Mouse (Mus musculus): ENCODE data around the gene Gopc. TPM values are rescaled to one million over a fixed set of nuclear protein-coding genes. Genes with fewer than 3 reads are reported as not detected.

The Gopc gene
- 28.1 and 29.6 TPM in 2 replicates for polyA plus RNA-seq (2015; fragmentation: Nextera tagmentation; extraction: Ambion mirVana)

DNA sequence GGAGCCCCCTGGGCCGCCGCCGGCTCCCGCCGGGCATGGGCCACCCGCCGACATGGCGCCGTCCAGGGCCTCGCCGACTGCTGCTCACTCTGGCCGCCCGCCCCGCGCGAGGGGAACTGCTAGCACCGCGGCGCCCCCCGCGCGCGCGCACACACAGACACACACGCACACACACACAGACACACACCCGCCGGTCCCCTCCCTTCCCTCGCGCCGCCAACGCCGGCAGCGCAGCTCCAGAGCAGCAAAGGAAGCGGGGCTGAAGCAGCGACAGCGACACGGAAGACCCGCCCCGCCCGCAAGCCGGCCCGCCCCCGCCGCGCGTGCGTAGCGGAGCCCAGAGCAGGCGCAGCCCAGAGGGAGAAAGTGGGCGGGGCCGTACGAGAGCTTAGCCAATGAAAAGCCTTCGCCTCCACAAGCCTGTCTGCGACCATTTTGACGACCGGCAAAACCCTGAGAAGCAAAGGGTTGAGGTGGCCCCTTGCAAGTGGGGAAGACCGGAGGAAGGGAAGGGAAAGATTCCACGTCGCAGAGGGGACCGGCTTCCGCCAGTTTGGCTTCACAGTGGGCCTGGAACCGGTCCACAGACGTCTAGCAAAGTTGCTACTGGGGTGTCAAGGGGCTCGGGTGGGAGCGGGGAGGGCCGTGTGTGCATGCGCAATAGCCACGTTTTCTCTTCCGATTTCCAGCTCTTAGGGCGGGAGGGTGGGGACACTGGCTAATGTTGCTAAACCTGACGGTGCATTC is at the start of gene Gopc:
TSS of gene Gopc (minus strand) at position 280 of the 747 bp plus-strand sequence.
- H3K4me1 ChIP-seq (ENCODE audit: control insufficient read depth, insufficient read depth, low read depth, low read length): peaks cover 7% of the 10 kb centered on the region
- 0% methylated on average over 48 of the region's 71 CpGs for WGBS
- H3K4me3 ChIP-seq (ENCODE audit: low read length): peak within 1 kb of the TSS; percentile 92
- H3K9me3 ChIP-seq (ENCODE audit: control insufficient read depth, low read length): no peaks in the 10 kb centered on the region
- H3K9ac ChIP-seq (ENCODE audit: low read depth, low read length): peak within 1 kb of the TSS; percentile 97
- H3K4me2 ChIP-seq (ENCODE audit: low read length): peak within 1 kb of the TSS; percentile 76
- H3K27me3 ChIP-seq (replicated peaks; ENCODE audit: control insufficient read depth, insufficient read depth, low read length): no peaks in the 10 kb centered on the region
- peak; percentile 98 for ATAC-seq
- peak within 1 kb of the TSS; percentile 98 for H3K27ac ChIP-seq (ENCODE audit: low read depth, low read length)
- H3K36me3 ChIP-seq (ENCODE audit: control insufficient read depth, insufficient read depth, low read length): no peaks in the 10 kb centered on the region

DNA sequence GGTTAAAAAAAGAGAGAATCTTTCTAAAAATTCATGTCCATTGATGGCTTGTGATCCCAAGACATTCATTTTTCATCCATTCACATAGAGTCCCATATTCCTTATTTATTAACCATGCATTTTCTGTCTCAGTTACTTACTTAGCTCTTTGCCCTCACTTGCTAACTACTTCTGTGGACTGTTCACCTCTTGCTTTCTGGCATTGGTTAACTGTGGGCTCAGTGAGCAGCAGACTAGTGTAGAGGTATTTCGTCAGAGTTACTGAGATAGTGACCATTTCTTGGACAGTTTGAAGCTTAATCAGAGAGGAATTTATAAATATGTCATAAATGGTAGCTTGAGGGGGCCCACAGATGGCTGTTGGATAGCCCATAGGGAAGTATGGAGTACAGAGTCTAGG is 49.0 kb upstream of the Gopc start:
- peaks cover 16% of the 10 kb centered on the region for H3K36me3 ChIP-seq (ENCODE audit: control insufficient read depth, insufficient read depth, low read length)
- no peak for ATAC-seq

DNA sequence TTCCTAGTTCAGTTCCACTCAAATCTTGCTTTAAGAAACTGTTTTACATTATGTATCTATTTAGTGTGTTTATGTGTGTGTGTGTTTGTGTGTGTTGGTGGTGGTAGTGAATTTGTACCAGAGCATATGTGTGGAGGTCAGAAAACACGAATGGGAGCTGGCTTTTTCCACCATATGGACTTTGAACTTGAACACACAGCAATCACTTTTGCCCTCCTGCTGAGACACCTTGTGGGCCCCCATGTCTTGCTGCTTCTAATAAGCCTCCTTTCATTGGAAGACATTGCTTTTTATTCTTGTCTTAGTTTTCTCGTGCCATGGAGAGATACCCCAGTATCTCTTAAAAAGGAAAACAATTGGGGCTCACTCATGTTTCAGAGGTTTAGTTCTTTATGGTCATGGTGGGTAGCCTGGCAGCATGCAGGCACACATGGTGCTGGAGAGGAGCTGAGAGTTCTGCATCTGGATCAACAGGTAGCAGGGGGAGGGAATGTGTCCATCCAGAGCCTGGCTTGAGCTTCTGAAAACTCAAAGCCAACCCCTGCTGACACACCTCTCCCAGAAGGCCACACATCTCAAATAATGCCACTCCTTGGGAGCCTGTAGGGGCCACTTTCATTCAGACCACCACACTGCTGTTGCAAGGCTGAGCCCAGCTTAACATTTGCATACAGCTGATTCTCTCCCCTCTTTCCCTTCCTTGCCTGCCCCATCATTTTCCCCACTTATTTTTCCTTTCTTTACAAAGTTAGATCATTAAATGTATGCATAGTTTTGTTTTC is 45.9 kb upstream of the Gopc start:
- WGBS: 40% methylated on average over 2 of the region's 2 CpGs
- no peaks in the 10 kb centered on the region for H3K9me3 ChIP-seq (ENCODE audit: control insufficient read depth, low read length)
- H3K27ac ChIP-seq (ENCODE audit: low read depth, low read length): no peak overlapping the region
- H3K9ac ChIP-seq (ENCODE audit: low read depth, low read length): no peak overlapping the region
- no peak for ATAC-seq
- no peak overlapping the region for H3K4me2 ChIP-seq (ENCODE audit: low read length)
- no peaks in the 10 kb centered on the region; the same call in 1 of the 2 replicates for H3K4me1 ChIP-seq (ENCODE audit: control insufficient read depth, insufficient read depth, low read depth, low read length)
- H3K36me3 ChIP-seq (ENCODE audit: control insufficient read depth, insufficient read depth, low read length): peaks cover 11% of the 10 kb centered on the region; the same call in 1 of the 2 replicates
- no peaks in the 10 kb centered on the region for H3K27me3 ChIP-seq (replicated peaks; ENCODE audit: control insufficient read depth, insufficient read depth, low read length)
- no peak overlapping the region for H3K4me3 ChIP-seq (ENCODE audit: low read length)

More for the DNA sequence above, 49.0 kb upstream of the Gopc start:
- Histone ChIP-seq H3K27me3 (replicated peaks; ENCODE audit: control insufficient read depth, insufficient read depth, low read length) (no peaks in the 10 kb centered on the region), H3K4me3 (ENCODE audit: low read length) (no peak overlapping the region), H3K4me1 (ENCODE audit: control insufficient read depth, insufficient read depth, low read depth, low read length) (no peaks in the 10 kb centered on the region), H3K4me2 (ENCODE audit: low read length) (no peak overlapping the region), H3K9me3 (ENCODE audit: control insufficient read depth, low read length) (no peaks in the 10 kb centered on the region), H3K27ac (ENCODE audit: low read depth, low read length) (no peak overlapping the region), H3K9ac (ENCODE audit: low read depth, low read length) (no peak overlapping the region)
- WGBS: 98% methylated on average over 1 of the region's 1 CpGs

DNA sequence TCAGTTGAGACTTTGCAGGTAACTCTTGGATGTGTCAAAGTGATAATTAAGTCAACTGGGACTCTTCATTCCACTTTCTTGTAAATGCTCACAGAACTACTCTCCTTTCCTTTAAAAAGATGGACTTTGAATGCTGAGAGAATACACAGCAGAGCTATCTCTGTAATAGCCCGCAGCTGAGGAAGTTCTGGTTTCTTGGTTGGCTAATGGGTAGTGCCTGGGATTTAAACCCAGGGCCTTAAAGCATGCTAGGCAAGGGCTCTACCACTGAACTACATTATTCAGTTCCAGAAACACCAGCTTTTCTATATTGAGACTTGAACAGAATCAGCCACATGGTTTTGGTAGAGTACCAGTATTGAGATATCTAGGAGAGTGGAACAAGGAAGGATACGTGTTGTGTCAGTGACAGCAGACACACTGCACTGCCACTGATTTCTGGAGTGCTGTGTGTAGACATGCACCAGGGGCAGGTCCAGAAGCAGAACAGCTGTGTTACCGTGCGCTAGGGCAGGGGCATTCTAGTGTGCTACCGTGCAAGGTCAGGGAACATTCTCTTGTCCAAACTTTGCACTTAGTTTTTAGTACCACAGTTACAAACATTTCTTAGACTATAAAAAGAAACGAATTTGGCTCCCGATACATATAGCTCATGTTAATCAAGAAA is 44.5 kb upstream of the Gopc start:
- Histone ChIP-seq H3K27ac (ENCODE audit: low read depth, low read length) (no peak overlapping the region), H3K27me3 (replicated peaks; ENCODE audit: control insufficient read depth, insufficient read depth, low read length) (no peaks in the 10 kb centered on the region), H3K9me3 (ENCODE audit: control insufficient read depth, low read length) (no peaks in the 10 kb centered on the region), H3K36me3 (ENCODE audit: control insufficient read depth, insufficient read depth, low read length) (0 out of 2 replicates have a peak, but pooled peaks cover 6% of the 10 kb centered on the region), H3K9ac (ENCODE audit: low read depth, low read length) (no peak overlapping the region), H3K4me3 (ENCODE audit: low read length) (no peak overlapping the region), H3K4me2 (ENCODE audit: low read length) (no peak overlapping the region), H3K4me1 (ENCODE audit: control insufficient read depth, insufficient read depth, low read depth, low read length) (peaks cover 2% of the 10 kb centered on the region; the same call in 1 of the 2 replicates)
- ATAC-seq: no peak
- WGBS: 87% methylated on average over 7 of the region's 7 CpGs

DNA sequence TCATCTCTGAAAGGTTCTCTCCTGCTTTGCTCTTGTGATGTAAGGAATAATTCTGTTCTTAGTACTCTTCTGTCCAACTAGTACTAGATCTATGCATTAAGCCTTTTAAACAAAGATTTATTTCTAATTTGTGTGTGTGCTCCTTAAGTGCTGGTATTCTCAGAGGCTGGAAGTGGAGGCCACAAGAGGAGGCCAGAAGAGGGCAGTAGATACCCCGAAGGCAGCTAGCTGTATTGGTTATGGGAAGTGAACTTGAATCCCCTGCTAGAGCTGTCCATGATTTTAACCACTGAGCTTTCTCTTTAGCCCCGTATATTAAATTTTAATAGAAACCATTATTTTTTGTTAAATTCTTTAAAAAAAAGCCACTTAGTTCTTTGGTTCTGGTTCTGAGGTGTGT is 41.2 kb upstream of the Gopc start:
- Histone ChIP-seq H3K36me3 (ENCODE audit: control insufficient read depth, insufficient read depth, low read length) (no peaks in the 10 kb centered on the region), H3K27me3 (replicated peaks; ENCODE audit: control insufficient read depth, insufficient read depth, low read length) (no peaks in the 10 kb centered on the region), H3K9ac (ENCODE audit: low read depth, low read length) (no peak overlapping the region), H3K4me2 (ENCODE audit: low read length) (no peak overlapping the region), H3K4me3 (ENCODE audit: low read length) (no peak overlapping the region), H3K4me1 (ENCODE audit: control insufficient read depth, insufficient read depth, low read depth, low read length) (peaks cover 22% of the 10 kb centered on the region), H3K9me3 (ENCODE audit: control insufficient read depth, low read length) (no peaks in the 10 kb centered on the region), H3K27ac (ENCODE audit: low read depth, low read length) (no peak overlapping the region)
- no peak for ATAC-seq
- whole genome bisulfite sequencing: 89% methylated on average over 2 of the region's 2 CpGs

DNA sequence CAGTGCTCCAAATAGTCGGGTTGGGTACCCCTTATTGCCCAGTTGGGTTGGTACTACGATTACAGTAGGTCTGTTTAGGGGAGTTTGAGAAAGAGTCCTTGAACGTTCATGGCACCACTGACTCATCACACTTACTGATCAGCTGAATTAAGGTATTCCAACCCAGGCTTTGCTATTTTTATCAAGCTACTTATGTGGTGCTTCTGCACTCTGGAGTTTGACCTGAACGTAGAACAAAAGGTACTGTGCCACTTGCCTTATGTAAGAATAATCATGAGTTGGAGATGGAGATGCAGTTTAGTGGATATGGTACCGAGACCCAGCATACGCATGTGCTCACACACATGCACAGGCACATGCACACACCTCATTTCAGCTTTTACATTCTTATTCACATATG is 39.8 kb upstream of the Gopc start:
- no peak for ATAC-seq
- 93% methylated on average over 6 of the region's 6 CpGs for WGBS
- no peak overlapping the region for H3K9ac ChIP-seq (ENCODE audit: low read depth, low read length)

DNA sequence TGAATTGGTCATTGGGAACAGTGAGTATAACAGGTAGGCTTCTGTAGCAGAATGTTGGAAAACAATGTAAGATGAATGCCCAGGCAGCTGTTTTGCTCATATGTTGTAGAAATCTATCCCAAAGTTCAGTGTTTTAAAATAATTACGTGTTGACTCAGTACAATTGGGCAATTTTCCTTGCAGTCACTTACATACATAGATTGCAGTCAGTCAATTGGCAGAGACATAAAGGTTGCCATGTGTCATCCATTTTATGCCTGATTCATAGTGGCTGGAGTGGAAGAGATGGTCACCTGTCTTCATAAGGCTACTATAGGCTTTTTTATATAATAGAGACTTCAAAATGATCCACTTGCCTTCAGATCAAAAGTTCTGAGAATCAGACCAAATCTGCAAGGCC is 38.6 kb upstream of the Gopc start:
- Histone ChIP-seq H3K4me3 (ENCODE audit: low read length) (no peak overlapping the region), H3K4me2 (ENCODE audit: low read length) (no peak overlapping the region), H3K27me3 (replicated peaks; ENCODE audit: control insufficient read depth, insufficient read depth, low read length) (no peaks in the 10 kb centered on the region), H3K36me3 (ENCODE audit: control insufficient read depth, insufficient read depth, low read length) (no peaks in the 10 kb centered on the region), H3K27ac (ENCODE audit: low read depth, low read length) (no peak overlapping the region), H3K9me3 (ENCODE audit: control insufficient read depth, low read length) (no peaks in the 10 kb centered on the region), H3K9ac (ENCODE audit: low read depth, low read length) (no peak overlapping the region), H3K4me1 (ENCODE audit: control insufficient read depth, insufficient read depth, low read depth, low read length) (peaks cover 22% of the 10 kb centered on the region)
- ATAC-seq: no peak
- 85% methylated on average over 1 of the region's 1 CpGs for WGBS

More for the DNA sequence above, 39.8 kb upstream of the Gopc start:
- no peak overlapping the region for H3K4me3 ChIP-seq (ENCODE audit: low read length)
- no peak overlapping the region for H3K27ac ChIP-seq (ENCODE audit: low read depth, low read length)
- H3K36me3 ChIP-seq (ENCODE audit: control insufficient read depth, insufficient read depth, low read length): no peaks in the 10 kb centered on the region
- peaks cover 22% of the 10 kb centered on the region for H3K4me1 ChIP-seq (ENCODE audit: control insufficient read depth, insufficient read depth, low read depth, low read length)
- no peaks in the 10 kb centered on the region for H3K9me3 ChIP-seq (ENCODE audit: control insufficient read depth, low read length)
- H3K4me2 ChIP-seq (ENCODE audit: low read length): no peak overlapping the region
- H3K27me3 ChIP-seq (replicated peaks; ENCODE audit: control insufficient read depth, insufficient read depth, low read length): no peaks in the 10 kb centered on the region

DNA sequence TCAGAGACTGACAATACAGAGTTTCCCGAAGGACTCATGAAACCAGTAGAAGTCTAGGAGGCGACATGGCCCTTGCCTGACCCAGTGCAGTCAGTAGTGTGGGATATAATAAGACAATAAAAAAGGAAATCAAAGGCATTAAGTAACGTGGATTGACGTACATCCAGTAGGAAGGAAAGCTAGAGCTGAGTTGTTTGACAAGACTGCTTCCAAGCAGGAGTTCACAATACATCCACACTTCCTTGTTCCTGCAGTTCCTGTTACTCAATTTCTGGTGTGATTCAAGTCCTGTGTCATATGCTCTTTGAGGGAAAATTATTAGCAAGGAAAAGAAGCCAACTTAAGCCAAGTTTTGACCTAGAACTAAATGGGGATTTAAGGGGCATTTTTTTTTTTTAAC is 37.5 kb upstream of the Gopc start:
- no peaks in the 10 kb centered on the region for H3K9me3 ChIP-seq (ENCODE audit: control insufficient read depth, low read length)
- peaks cover 22% of the 10 kb centered on the region for H3K4me1 ChIP-seq (ENCODE audit: control insufficient read depth, insufficient read depth, low read depth, low read length)
- WGBS: 82% methylated on average over 4 of the region's 4 CpGs
- H3K4me3 ChIP-seq (ENCODE audit: low read length): peak overlapping the region; percentile 99
- H3K4me2 ChIP-seq (ENCODE audit: low read length): peak overlapping the region; percentile 82
- ATAC-seq: no peak
- no peak overlapping the region for H3K9ac ChIP-seq (ENCODE audit: low read depth, low read length)
- H3K27ac ChIP-seq (ENCODE audit: low read depth, low read length): no peak overlapping the region
- no peaks in the 10 kb centered on the region for H3K36me3 ChIP-seq (ENCODE audit: control insufficient read depth, insufficient read depth, low read length)
- no peaks in the 10 kb centered on the region for H3K27me3 ChIP-seq (replicated peaks; ENCODE audit: control insufficient read depth, insufficient read depth, low read length)

DNA sequence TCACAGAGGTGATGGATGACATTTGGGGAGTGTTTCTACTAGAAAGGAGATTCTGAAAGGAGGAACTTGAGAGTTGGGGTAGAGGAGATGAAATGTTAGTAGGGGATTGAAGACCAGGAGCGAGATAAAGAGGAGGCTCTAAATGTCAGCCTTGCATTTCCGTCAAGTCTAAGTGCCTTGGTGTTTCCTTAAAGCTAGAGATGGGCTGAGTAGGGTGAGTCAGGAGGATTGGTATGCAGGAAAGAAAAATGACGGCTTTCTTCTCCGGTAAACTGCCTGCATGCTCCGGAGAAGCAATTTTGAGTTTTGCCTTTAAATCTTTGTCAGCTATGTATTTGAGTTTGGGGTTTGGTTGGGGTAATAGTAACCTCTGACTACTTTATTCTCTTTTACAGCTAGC is 37.0 kb upstream of the Gopc start:
- Histone ChIP-seq H3K9ac (ENCODE audit: low read depth, low read length) (peak overlapping the region; percentile 95), H3K27ac (ENCODE audit: low read depth, low read length) (peak overlapping the region; percentile 96; the same call in 1 of the 2 replicates), H3K4me1 (ENCODE audit: control insufficient read depth, insufficient read depth, low read depth, low read length) (peaks cover 22% of the 10 kb centered on the region), H3K4me3 (ENCODE audit: low read length) (peak overlapping the region; percentile 99), H3K36me3 (ENCODE audit: control insufficient read depth, insufficient read depth, low read length) (no peaks in the 10 kb centered on the region), H3K9me3 (ENCODE audit: control insufficient read depth, low read length) (no peaks in the 10 kb centered on the region), H3K27me3 (replicated peaks; ENCODE audit: control insufficient read depth, insufficient read depth, low read length) (no peaks in the 10 kb centered on the region), H3K4me2 (ENCODE audit: low read length) (peak overlapping the region; percentile 82)
- ATAC-seq: no peak
- WGBS: 66% methylated on average over 5 of the region's 5 CpGs

Measured in hindbrain, embryonic 16.5 days (tissue).